Mouse (Mus musculus): Measurements from ENCODE around the gene Pi16.

DNA sequence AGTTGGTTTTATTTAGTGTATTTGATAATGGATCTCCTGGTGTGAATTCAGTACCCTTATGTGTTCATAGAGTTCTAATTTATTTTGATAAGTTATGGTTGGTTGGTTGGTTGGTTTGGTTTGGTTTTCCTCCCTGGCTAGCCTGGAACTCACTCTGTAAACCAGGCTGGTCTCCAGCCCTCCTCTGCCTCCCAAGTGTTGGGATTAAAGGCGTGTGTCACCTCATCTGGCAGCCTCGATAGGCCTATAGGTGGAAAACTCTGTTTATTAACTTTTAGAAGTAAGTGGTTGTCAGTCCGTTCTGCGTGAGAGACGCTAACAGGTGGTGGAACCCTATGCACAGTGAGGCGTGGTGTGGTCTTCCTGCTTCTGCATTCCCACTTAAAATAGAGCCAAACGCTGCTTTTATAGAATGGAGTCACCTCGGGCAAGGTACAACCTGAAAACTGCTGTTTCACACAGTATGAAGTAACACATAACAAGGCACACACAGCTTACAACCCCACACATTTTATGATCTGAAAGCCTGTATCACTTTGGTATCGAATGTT is 47.3 kb upstream of the Pi16 start:
- no peak for TF ChIP-seq POLR2A (IDR thresholded peaks at IDR 0.05; ENCODE audit: low read depth, low read length)
- TF ChIP-seq CTCF (IDR thresholded peaks at IDR 0.05; ENCODE audit: borderline replicate concordance, insufficient read depth, low read length) = no peak

All from embryonic fibroblast, embryonic 13.5 days (primary cell).